Mouse (Mus musculus): ENCODE data around the gene Fads2. TPM values are rescaled to one million over a fixed set of nuclear protein-coding genes. Genes with fewer than 3 reads are reported as not detected.

Gene Fads2
- polyA plus RNA-seq, 2 experiments, result 22.7 to 41.9 TPM

DNA sequence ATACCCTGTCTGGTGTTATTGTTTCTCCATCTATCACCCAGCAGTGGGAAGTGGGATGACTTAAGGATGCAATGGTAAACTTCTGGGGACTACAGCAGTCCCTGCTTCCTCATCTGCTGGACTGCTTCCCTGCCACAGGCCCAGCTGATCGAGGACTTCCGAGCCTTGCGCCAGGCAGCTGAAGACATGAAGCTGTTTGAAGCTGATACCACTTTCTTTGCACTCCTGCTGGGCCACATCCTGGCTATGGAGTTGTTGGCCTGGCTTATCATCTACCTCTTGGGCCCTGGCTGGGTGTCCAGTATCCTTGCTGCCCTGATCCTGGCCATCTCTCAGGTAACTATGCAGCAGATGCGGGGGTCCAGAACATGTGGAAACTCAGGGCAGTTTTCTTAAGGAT lies 48.8 kb downstream of the Fads2 start:
- Histone ChIP-seq H3K4me3 (ENCODE audit: insufficient read depth in 1 of 2, low read depth in 2 of 2, low read length in 2 of 2) (no peak overlapping the region), H3K27me3 (ENCODE audit: control insufficient read depth, insufficient read depth, low read length) (no peaks in the 10 kb centered on the region), H3K4me1 (replicated peaks; ENCODE audit: control insufficient read depth in 2 of 2, insufficient read depth in 2 of 2, low read length in 1 of 2) (no peaks in the 10 kb centered on the region; a peak in 2 of 4 replicates), H3K9ac (replicated peaks) (no peak overlapping the region), H3K4me2 (ENCODE audit: low read depth) (no peak overlapping the region), H3K36me3 (replicated peaks; ENCODE audit: control insufficient read depth, insufficient read depth, low read depth) (no peaks in the 10 kb centered on the region), H3K27ac (no peak overlapping the region), H3K9me3 (ENCODE audit: control insufficient read depth, low read length) (no peaks in the 10 kb centered on the region)
- ATAC-seq (ENCODE audit: insufficient read depth) (no peak), DNase-seq (ENCODE audit: low read depth in 3 of 3, low spot score in 3 of 3) (no peak)
- 64% methylated on average over 4 of the region's 4 CpGs for WGBS (ENCODE audit: insufficient replicate concordance)
- TF ChIP-seq CTCF (IDR thresholded peaks at IDR 0.05; ENCODE audit: low read depth) (no peak), EP300 (IDR thresholded peaks at IDR 0.05; ENCODE audit: low read depth) (no peak)

DNA sequence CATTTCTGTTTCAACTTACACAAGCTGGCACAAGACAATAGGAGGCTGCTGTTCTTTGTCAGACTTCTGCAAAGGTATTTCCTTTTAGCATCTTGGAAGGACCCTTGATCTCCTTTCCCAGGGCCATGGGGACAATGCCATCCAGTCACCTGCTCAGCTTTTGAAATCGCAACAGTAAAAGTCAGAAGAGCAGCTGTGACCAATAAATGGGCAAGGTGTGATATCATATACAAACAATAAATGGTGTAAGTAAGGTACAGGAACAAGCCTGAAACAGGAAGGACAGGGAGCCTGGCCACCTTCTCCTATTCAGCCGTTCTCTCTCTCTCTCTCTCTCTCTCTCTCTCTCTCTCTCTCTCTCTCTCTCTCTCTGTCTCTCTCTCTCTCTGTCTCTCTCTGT lies 51.1 kb downstream of the Fads2 start:
- peaks cover 5 to 13% of the 10 kb centered on the region in 2 experiments for H3K4me1 ChIP-seq (replicated peaks; ENCODE audit: control insufficient read depth in 2 of 2, insufficient read depth in 2 of 2, low read length in 1 of 2)
- ATAC-seq (ENCODE audit: insufficient read depth) (no peak), DNase-seq (ENCODE audit: low read depth in 3 of 3, low spot score in 3 of 3) (no peak)
- no peak overlapping the region for H3K27ac ChIP-seq
- no peak overlapping the region for H3K9ac ChIP-seq (replicated peaks)
- H3K4me2 ChIP-seq (ENCODE audit: low read depth), result no peak overlapping the region
- H3K4me3 ChIP-seq (ENCODE audit: insufficient read depth in 1 of 2, low read depth in 2 of 2, low read length in 2 of 2), result no peak overlapping the region
- H3K27me3 ChIP-seq (ENCODE audit: control insufficient read depth, insufficient read depth, low read length), result no peaks in the 10 kb centered on the region
- H3K36me3 ChIP-seq (replicated peaks; ENCODE audit: control insufficient read depth, insufficient read depth, low read depth), result no peaks in the 10 kb centered on the region
- TF ChIP-seq EP300 (IDR thresholded peaks at IDR 0.05; ENCODE audit: low read depth) (no peak), CTCF (IDR thresholded peaks at IDR 0.05; ENCODE audit: low read depth) (no peak)
- H3K9me3 ChIP-seq (ENCODE audit: control insufficient read depth, low read length), result no peaks in the 10 kb centered on the region
- 72% methylated on average over 2 of the region's 2 CpGs for WGBS (ENCODE audit: insufficient replicate concordance)

DNA sequence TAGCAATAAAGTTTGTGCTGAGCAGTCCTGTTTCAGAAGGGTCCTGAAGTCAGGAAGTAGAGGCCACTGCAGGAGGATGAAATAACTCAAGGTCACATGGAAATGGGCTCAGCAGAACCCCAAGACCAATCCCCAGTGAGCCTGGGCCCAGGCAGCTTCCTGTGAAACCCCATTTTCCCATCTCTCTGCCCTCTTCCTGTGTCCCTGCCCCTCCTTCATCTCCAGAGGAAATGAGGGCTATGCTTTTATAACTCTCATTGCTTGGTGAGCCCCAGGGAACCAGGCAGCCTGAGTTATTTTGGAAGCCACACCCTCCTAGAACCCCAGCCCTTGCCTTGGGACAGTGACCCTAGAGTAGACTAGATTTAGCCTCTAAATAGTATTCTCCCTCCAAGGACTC lies 52.0 kb downstream of the Fads2 start:
- Histone ChIP-seq H3K4me1 (replicated peaks; ENCODE audit: control insufficient read depth in 2 of 2, insufficient read depth in 2 of 2, low read length in 1 of 2) (peaks cover 10 to 21% of the 10 kb centered on the region in 2 experiments), H3K4me3 (ENCODE audit: insufficient read depth in 1 of 2, low read depth in 2 of 2, low read length in 2 of 2) (no peak overlapping the region), H3K27ac (no peak overlapping the region), H3K9ac (replicated peaks) (no peak overlapping the region), H3K36me3 (replicated peaks; ENCODE audit: control insufficient read depth, insufficient read depth, low read depth) (no peaks in the 10 kb centered on the region), H3K9me3 (ENCODE audit: control insufficient read depth, low read length) (no peaks in the 10 kb centered on the region), H3K27me3 (ENCODE audit: control insufficient read depth, insufficient read depth, low read length) (no peaks in the 10 kb centered on the region), H3K4me2 (ENCODE audit: low read depth) (no peak overlapping the region)
- no peak for ATAC-seq (ENCODE audit: insufficient read depth)
- no peak for TF ChIP-seq CTCF (IDR thresholded peaks at IDR 0.05; ENCODE audit: low read depth)
- no peak for TF ChIP-seq EP300 (IDR thresholded peaks at IDR 0.05; ENCODE audit: low read depth)
- no peak for DNase-seq (ENCODE audit: low read depth in 3 of 3, low spot score in 3 of 3)

DNA sequence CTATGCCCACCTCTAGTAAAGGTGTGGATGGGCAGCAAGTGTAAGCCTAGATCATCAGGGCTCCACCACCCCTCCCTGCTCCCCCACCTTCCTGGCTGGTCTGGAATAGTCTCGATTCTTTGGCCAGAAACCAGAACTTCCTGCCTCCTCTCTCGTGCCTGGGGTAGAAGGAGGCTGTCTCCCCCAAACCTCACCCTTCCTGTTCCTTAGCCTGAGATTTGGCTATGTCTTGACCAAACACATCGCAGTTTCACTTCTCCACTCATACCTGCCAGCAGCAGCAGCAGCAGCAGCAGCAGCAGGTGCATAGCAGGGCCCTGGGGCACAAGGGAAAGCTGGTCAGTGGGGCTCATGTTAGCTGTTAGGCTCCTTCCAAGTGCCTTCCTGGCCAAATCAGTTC lies 54.6 kb downstream of the Fads2 start:
- TF ChIP-seq CTCF (IDR thresholded peaks at IDR 0.05; ENCODE audit: low read depth) (no peak), EP300 (IDR thresholded peaks at IDR 0.05; ENCODE audit: low read depth) (no peak)
- DNase-seq (ENCODE audit: low read depth in 3 of 3, low spot score in 3 of 3) (no peak), ATAC-seq (ENCODE audit: insufficient read depth) (no peak)
- H3K27me3 ChIP-seq (ENCODE audit: control insufficient read depth, insufficient read depth, low read length), result no peaks in the 10 kb centered on the region
- no peak overlapping the region for H3K27ac ChIP-seq
- WGBS (ENCODE audit: insufficient replicate concordance), result 19% methylated on average over 3 of the region's 3 CpGs
- H3K4me2 ChIP-seq (ENCODE audit: low read depth), result no peak overlapping the region
- H3K9ac ChIP-seq (replicated peaks), result no peak overlapping the region; the same call in 1 of the 2 replicates
- H3K4me1 ChIP-seq (replicated peaks; ENCODE audit: control insufficient read depth in 2 of 2, insufficient read depth in 2 of 2, low read length in 1 of 2), result peaks cover 13 to 36% of the 10 kb centered on the region in 2 experiments
- H3K36me3 ChIP-seq (replicated peaks; ENCODE audit: control insufficient read depth, insufficient read depth, low read depth), result no peaks in the 10 kb centered on the region
- H3K4me3 ChIP-seq (ENCODE audit: insufficient read depth in 1 of 2, low read depth in 2 of 2, low read length in 2 of 2), result no peak overlapping the region
- no peaks in the 10 kb centered on the region for H3K9me3 ChIP-seq (ENCODE audit: control insufficient read depth, low read length)

DNA sequence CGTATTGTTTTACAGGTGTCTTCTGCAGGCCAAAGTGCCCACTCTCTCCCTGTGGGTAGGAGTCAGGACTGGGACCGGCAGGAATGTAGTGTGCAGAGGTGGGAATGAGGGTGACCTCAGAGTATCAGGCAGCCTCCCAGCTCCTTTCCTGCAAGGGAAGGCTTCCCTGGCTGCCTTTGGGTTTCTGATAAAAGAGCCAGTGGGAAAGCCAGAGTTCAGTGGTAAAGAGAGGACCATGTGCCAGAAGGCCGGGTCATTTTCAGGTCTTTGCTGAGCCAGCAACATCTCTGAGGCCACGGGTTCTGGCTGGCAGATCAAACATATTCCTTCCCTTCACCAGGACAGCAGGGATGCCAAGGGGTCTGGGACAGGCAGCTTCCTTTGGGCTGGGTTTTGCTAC lies 55.2 kb downstream of the Fads2 start:
- Histone ChIP-seq H3K9ac (replicated peaks) (no peak overlapping the region), H3K27me3 (ENCODE audit: control insufficient read depth, insufficient read depth, low read length) (no peaks in the 10 kb centered on the region; the same call in 1 of the 2 replicates), H3K9me3 (ENCODE audit: control insufficient read depth, low read length) (no peaks in the 10 kb centered on the region), H3K27ac (no peak overlapping the region), H3K36me3 (replicated peaks; ENCODE audit: control insufficient read depth, insufficient read depth, low read depth) (no peaks in the 10 kb centered on the region), H3K4me2 (ENCODE audit: low read depth) (no peak overlapping the region), H3K4me1 (replicated peaks; ENCODE audit: control insufficient read depth in 2 of 2, insufficient read depth in 2 of 2, low read length in 1 of 2) (peaks cover 16 to 36% of the 10 kb centered on the region in 2 experiments), H3K4me3 (ENCODE audit: insufficient read depth in 1 of 2, low read depth in 2 of 2, low read length in 2 of 2) (no peak overlapping the region)
- ATAC-seq (ENCODE audit: insufficient read depth) (no peak), DNase-seq (ENCODE audit: low read depth in 3 of 3, low spot score in 3 of 3) (no peak)
- no peak for TF ChIP-seq EP300 (IDR thresholded peaks at IDR 0.05; ENCODE audit: low read depth)
- no peak for TF ChIP-seq CTCF (IDR thresholded peaks at IDR 0.05; ENCODE audit: low read depth)
- 58% methylated on average over 4 of the region's 4 CpGs for WGBS (ENCODE audit: insufficient replicate concordance)

Data from liver, embryonic 14.5 days (tissue).